Mouse (Mus musculus): ENCODE data around the gene Rhot2. TPM values are rescaled to one million over a fixed set of nuclear protein-coding genes. Genes with fewer than 3 reads are reported as not detected.

Gene Rhot2
- polyA plus RNA-seq, 1 experiment: 206 TPM

DNA sequence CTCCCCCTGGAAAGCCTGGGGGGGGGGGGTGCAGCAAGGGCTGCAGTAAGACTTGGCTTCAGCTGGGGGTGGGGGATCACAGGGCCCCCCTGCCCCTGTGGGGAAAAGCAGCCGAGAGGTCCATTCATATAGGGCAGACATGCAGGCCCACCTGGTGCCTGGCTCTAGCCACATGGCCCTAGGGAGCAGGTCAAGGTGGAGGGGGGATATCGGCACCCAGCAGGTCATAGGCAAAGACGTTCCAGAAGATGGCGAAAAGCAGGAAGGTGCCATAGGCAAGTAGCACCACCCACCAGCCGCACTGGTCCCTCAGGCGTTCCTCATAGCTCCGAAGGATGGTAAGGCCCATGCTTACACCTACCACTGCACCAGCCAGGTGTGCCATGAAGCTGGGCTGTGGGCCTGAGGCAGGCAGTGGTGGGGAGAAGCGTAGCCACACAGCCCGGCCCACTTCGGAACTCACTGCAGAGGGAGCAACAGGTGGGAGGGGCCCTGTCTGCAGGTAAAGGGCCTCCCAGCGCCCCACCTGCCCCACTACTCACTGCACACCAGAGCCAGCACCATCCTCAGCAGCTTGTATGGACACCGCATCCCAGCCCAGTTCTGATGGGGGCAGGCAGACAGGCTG lies 9.9 kb downstream of the Rhot2 start:
- TF ChIP-seq POLR2A (IDR thresholded peaks at IDR 0.05; ENCODE audit: control insufficient read depth, extremely low read depth, insufficient read depth, low read length, poor library complexity) (no peak), CTCF (IDR thresholded peaks at IDR 0.05; ENCODE audit: borderline replicate concordance, control insufficient read depth, extremely low read depth, insufficient read depth, low read length, poor library complexity) (no peak)
- WGBS: 95% methylated on average over 12 of the region's 12 CpGs
- Histone ChIP-seq H3K27ac (ENCODE audit: control insufficient read depth, insufficient read depth, low read length) (no peak overlapping the region), H3K27me3 (ENCODE audit: control insufficient read depth, insufficient read depth, low read length) (no peaks in the 10 kb centered on the region), H3K4me3 (ENCODE audit: control insufficient read depth, insufficient read depth, low read length) (no peak overlapping the region), H3K4me1 (replicated peaks; ENCODE audit: control insufficient read depth, insufficient read depth, low read length) (peaks cover 44% of the 10 kb centered on the region), H3K36me3 (ENCODE audit: control insufficient read depth, insufficient read depth, low read length) (peaks cover 19% of the 10 kb centered on the region)
- DNase-seq: no peak

DNA sequence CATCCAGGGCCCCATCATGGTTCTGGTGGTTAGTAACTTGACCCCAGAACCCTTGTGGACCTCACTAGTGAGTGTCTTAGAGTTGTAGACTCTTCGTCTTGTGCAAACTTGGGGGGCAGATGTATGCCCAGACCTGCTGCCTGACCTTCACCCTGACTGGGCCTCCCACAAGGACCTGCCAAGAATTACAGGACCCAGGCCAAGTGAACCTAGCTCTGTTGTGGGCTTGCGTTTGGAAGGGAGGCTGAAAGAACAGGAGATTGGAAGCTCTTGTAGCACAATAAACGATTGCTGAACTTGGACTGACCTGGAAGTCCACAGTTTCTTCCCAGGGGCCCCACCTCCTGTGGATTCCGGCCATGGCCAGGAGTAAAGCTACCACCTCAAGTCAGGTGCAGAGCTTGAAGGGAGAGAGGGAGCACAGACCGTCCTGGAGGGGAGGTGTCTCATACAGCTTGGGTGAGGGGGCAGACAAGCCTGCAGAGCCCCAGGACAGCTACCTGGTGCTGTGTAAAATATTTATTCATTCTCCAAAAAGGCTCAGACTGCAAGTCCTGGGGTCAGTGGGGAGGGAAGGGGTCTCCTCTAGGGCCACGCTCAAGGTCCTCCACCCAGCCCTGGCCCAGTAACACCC lies 10.6 kb downstream of the Rhot2 start:
- Histone ChIP-seq H3K27me3 (ENCODE audit: control insufficient read depth, insufficient read depth, low read length) (no peaks in the 10 kb centered on the region), H3K27ac (ENCODE audit: control insufficient read depth, insufficient read depth, low read length) (no peak overlapping the region), H3K4me1 (replicated peaks; ENCODE audit: control insufficient read depth, insufficient read depth, low read length) (peaks cover 51% of the 10 kb centered on the region), H3K36me3 (ENCODE audit: control insufficient read depth, insufficient read depth, low read length) (peaks cover 13% of the 10 kb centered on the region), H3K4me3 (ENCODE audit: control insufficient read depth, insufficient read depth, low read length) (peak overlapping the region; percentile 93)
- WGBS: 59% methylated on average over 6 of the region's 6 CpGs
- TF ChIP-seq CTCF (IDR thresholded peaks at IDR 0.05; ENCODE audit: borderline replicate concordance, control insufficient read depth, extremely low read depth, insufficient read depth, low read length, poor library complexity) (no peak), POLR2A (IDR thresholded peaks at IDR 0.05; ENCODE audit: control insufficient read depth, extremely low read depth, insufficient read depth, low read length, poor library complexity) (no peak)
- DNase-seq: no peak

DNA sequence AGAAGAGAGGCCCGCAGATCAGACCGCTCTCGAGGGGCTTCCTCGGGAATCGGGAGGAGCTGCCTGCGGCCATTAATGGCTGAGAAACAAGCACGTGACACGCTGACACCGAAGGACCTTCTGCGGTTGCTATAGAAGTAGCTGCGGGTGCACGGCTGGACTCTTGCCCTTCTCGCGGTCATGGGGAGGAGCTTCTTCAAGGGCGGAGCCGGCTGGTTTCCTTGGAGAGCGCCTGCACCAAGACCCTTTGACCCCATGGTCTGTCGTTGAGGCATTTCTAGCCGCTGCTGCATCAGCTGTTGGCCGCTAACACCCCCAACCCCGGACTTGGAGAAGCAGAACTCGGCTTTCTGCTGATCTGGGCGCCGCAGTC lies 11.4 kb downstream of the Rhot2 start, which contains the start of gene Stub1:
Stub1 (minus strand) TSS at position 114 of the 373 bp plus-strand sequence.
- Histone ChIP-seq H3K27me3 (ENCODE audit: control insufficient read depth, insufficient read depth, low read length) (no peaks in the 10 kb centered on the region), H3K36me3 (ENCODE audit: control insufficient read depth, insufficient read depth, low read length) (peaks cover 8% of the 10 kb centered on the region), H3K27ac (ENCODE audit: control insufficient read depth, insufficient read depth, low read length) (no peak within 1 kb of the TSS), H3K4me3 (ENCODE audit: control insufficient read depth, insufficient read depth, low read length) (peak within 1 kb of the TSS; percentile 93), H3K4me1 (replicated peaks; ENCODE audit: control insufficient read depth, insufficient read depth, low read length) (peaks cover 55% of the 10 kb centered on the region)
- WGBS: under 1% methylated on average over 24 of the region's 24 CpGs
- TF ChIP-seq POLR2A (IDR thresholded peaks at IDR 0.05; ENCODE audit: control insufficient read depth, extremely low read depth, insufficient read depth, low read length, poor library complexity) (no peak), CTCF (IDR thresholded peaks at IDR 0.05; ENCODE audit: borderline replicate concordance, control insufficient read depth, extremely low read depth, insufficient read depth, low read length, poor library complexity) (no peak)
- peak; percentile 60 for DNase-seq

DNA sequence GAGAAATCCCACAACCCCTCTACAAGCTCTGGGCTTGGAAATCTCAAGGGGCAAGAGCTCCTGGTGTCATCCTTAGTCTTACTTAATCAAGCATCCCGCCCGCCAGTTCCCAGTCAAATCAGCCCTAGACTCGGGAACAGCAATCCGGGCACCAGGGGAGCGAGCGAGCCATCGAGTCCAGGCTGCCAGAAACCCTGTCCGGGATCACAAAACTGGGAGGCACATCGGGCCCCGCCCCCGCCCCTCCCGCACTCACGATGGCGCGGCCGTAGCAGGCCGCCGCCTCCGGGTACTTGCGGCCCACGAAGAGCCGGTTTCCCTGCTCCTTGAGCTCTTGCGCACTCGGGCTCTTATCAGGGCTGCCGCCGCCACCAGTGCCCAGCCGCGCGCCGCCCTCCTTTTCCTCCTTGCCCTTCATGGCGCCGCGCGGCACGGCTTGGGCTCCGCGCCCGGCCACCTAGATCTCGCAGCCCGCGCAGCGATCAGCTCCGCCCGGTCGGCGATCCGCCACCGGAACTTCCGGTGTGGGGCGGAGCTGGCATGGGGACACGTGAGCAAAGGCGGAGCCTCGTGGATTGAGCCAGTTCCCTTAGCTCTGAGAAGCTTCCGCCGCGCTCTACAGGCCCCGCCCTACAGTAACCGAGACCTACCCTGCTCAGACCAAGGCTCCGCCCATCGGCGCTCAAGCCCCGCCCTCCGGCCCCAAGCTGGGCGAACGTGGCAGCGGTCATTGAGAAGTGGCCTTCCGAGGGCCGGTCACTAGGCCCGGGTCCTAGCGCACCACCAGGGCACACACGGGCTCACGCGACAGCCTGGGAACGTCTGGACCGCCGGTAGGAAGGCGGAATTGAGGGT lies 12.0 kb downstream of the Rhot2 start:
- under 1% methylated on average over 76 of the region's 77 CpGs for WGBS
- Histone ChIP-seq H3K27ac (ENCODE audit: control insufficient read depth, insufficient read depth, low read length) (no peak overlapping the region), H3K36me3 (ENCODE audit: control insufficient read depth, insufficient read depth, low read length) (peaks cover 4% of the 10 kb centered on the region; the same call in 1 of the 2 replicates), H3K27me3 (ENCODE audit: control insufficient read depth, insufficient read depth, low read length) (no peaks in the 10 kb centered on the region), H3K4me3 (ENCODE audit: control insufficient read depth, insufficient read depth, low read length) (peak overlapping the region; percentile 93), H3K4me1 (replicated peaks; ENCODE audit: control insufficient read depth, insufficient read depth, low read length) (peaks cover 56% of the 10 kb centered on the region)
- DNase-seq: peak; percentile 98
- TF ChIP-seq POLR2A (IDR thresholded peaks at IDR 0.05; ENCODE audit: control insufficient read depth, extremely low read depth, insufficient read depth, low read length, poor library complexity): peak; percentile 79
- TF ChIP-seq CTCF (IDR thresholded peaks at IDR 0.05; ENCODE audit: borderline replicate concordance, control insufficient read depth, extremely low read depth, insufficient read depth, low read length, poor library complexity): peak; percentile 53

DNA sequence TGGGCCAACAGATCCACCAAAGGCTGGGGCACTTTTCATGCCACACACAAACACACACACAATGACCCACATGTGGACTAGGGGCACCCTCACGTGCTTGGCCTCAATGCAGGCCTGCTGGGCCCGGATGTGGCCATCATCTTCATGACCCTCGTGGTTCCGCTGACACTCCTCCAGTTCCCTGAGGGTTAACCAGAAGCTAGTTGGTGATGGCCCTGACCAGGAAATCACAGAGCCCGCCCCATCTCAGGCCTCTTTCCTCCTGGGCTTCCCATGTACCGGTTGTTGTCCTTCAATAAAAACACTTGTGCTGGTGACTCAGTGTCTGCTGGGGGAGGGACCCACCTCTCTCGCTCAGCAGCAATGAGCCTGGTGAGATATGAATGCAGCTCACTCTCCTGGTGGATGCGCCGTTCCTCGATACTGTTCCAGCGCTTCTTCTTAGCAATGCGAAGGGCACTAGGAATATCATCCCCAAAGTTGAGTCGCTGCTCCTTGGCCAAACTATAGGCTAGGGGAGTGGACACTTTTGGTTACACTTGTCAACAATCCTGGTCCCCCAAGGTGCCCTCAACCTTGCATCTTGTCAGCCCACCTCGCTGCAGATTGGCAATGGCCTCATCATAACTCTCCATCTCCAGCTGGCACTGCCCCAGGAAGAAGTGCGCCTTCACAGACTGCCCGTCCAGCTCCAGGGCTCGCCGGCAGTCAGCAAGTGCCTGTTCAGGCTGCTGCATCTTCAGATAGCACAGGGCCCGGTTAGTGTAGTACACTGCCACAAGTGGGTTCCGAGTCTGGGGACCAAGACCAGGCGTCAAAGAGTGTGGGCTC lies 13.0 kb downstream of the Rhot2 start:
- H3K4me3 ChIP-seq (ENCODE audit: control insufficient read depth, insufficient read depth, low read length): peak overlapping the region; percentile 93
- peaks cover 4% of the 10 kb centered on the region; the same call in 1 of the 2 replicates for H3K36me3 ChIP-seq (ENCODE audit: control insufficient read depth, insufficient read depth, low read length)
- H3K27ac ChIP-seq (ENCODE audit: control insufficient read depth, insufficient read depth, low read length): no peak overlapping the region
- H3K4me1 ChIP-seq (replicated peaks; ENCODE audit: control insufficient read depth, insufficient read depth, low read length): peaks cover 46% of the 10 kb centered on the region
- no peaks in the 10 kb centered on the region for H3K27me3 ChIP-seq (ENCODE audit: control insufficient read depth, insufficient read depth, low read length)
- 60% methylated on average over 21 of the region's 21 CpGs for WGBS
- TF ChIP-seq POLR2A (IDR thresholded peaks at IDR 0.05; ENCODE audit: control insufficient read depth, extremely low read depth, insufficient read depth, low read length, poor library complexity): no peak
- TF ChIP-seq CTCF (IDR thresholded peaks at IDR 0.05; ENCODE audit: borderline replicate concordance, control insufficient read depth, extremely low read depth, insufficient read depth, low read length, poor library complexity): no peak
- no peak for DNase-seq
